16 mouse cellular contexts compared by ENCODE assay signal in genomic region chr17:71040582-71040880, GRCm38 (mm10). TPM values are rescaled to one million over a fixed set of nuclear protein-coding genes. Genes with fewer than 3 reads are reported as not detected.
A peak's percentile ranks its signal among the peaks of the same experiment; 100 is the strongest.
DNase-seq lines count a peak whose midpoint lies in the region; ATAC-seq lines count a peak whose summit lies in the region.
"Had no signal": no experiment of that assay in that cellular context is flagged by ENCODE, and none has a peak within 500 bp of the region (broad histone marks: within the 10 kb centered on the region; RNA-seq: fewer than 3 reads in every experiment).

No protein-coding gene starts in this region.

- no peaks in the 10 kb centered on the region for H3K27me3 ChIP-seq in heart, embryonic 16.5 days (ENCODE audit: control insufficient read depth, insufficient read depth, low read length)
- no peaks in the 10 kb centered on the region for H3K27me3 ChIP-seq in megakaryocyte, embryonic 14.5 days (replicated peaks)
- no peaks in the 10 kb centered on the region for H3K27me3 ChIP-seq in limb, embryonic 11.5 days (ENCODE audit: control insufficient read depth, insufficient read depth, low read length)
- H3K27me3 ChIP-seq: CH12.LX; hindbrain, embryonic 15.5 days; neural tube, embryonic 15.5 days had no signal

- H3K9ac ChIP-seq in heart, embryonic 16.5 days (ENCODE audit: low read length) = no peak overlapping the region
- H3K9ac ChIP-seq in limb, embryonic 11.5 days (ENCODE audit: low read length) = no peak overlapping the region
- H3K9ac ChIP-seq: hindbrain, embryonic 15.5 days; midbrain, embryonic 12.5 days; neural tube, embryonic 15.5 days had no signal

- no peaks in the 10 kb centered on the region for H3K9me3 ChIP-seq in heart, embryonic 16.5 days (replicated peaks; ENCODE audit: control insufficient read depth, low read length)
- no peaks in the 10 kb centered on the region for H3K9me3 ChIP-seq in megakaryocyte, embryonic 14.5 days
- H3K9me3 ChIP-seq in limb, embryonic 11.5 days (ENCODE audit: control insufficient read depth, low read length) = no peaks in the 10 kb centered on the region
- H3K9me3 ChIP-seq: hindbrain, embryonic 15.5 days; midbrain, embryonic 12.5 days; neural tube, embryonic 15.5 days had no signal

- peaks cover 33% of the 10 kb centered on the region for H3K4me1 ChIP-seq in heart, embryonic 16.5 days (ENCODE audit: control insufficient read depth, insufficient read depth, low read length)
- peaks cover 61% of the 10 kb centered on the region for H3K4me1 ChIP-seq in megakaryocyte, embryonic 14.5 days
- H3K4me1 ChIP-seq in limb, embryonic 11.5 days (ENCODE audit: control insufficient read depth, insufficient read depth, low read length) = peaks cover 7% of the 10 kb centered on the region
- H3K4me1 ChIP-seq: hindbrain, embryonic 15.5 days had no signal

- DNase-seq in heart, postnatal 10 days = no peak
- no peak for DNase-seq in limb, embryonic 11.5 days (ENCODE audit: low spot score)
- DNase-seq in gastrocnemius, postnatal 14 days = no peak
- no peak for DNase-seq in cerebellum, postnatal 25 days
- DNase-seq: adrenal gland, postnatal 14 days; cerebellum, adult 9-11 months; layer of hippocampus, postnatal 36 days; left cerebral cortex, postnatal 4 days; thymus, adult 18-20 months had no signal

- WGBS in heart, embryonic 16.5 days = 52% methylated on average over 5 of the region's 5 CpGs
- WGBS in limb, embryonic 11.5 days = 77% methylated on average over 5 of the region's 5 CpGs

- no peak overlapping the region for H3K4me3 ChIP-seq in heart, embryonic 16.5 days (ENCODE audit: low read length)
- peak overlapping the region; percentile 24 for H3K4me3 ChIP-seq in megakaryocyte, embryonic 14.5 days (replicated peaks)
- no peak overlapping the region for H3K4me3 ChIP-seq in limb, embryonic 11.5 days (ENCODE audit: low read depth, low read length)
- H3K4me3 ChIP-seq: hindbrain, embryonic 15.5 days; midbrain, embryonic 12.5 days; neural tube, embryonic 15.5 days had no signal

- no peak overlapping the region for H3K4me2 ChIP-seq in heart, embryonic 16.5 days (ENCODE audit: low read depth, low read length)
- no peak overlapping the region for H3K4me2 ChIP-seq in limb, embryonic 11.5 days (ENCODE audit: low read depth, severe bottlenecking)
- H3K4me2 ChIP-seq: hindbrain, embryonic 15.5 days; midbrain, embryonic 12.5 days; neural tube, embryonic 15.5 days had no signal

- intact Hi-C loops in heart, postnatal 10 days (cut with DNase I) = no loop called here
- intact Hi-C loops in gastrocnemius, postnatal 14 days (cut with DNase I; ENCODE audit: low total_unique reads) = no loop called here

- H3K36me3 ChIP-seq in heart, embryonic 16.5 days (ENCODE audit: control insufficient read depth, insufficient read depth) = peaks cover 46% of the 10 kb centered on the region
- H3K36me3 ChIP-seq in megakaryocyte, embryonic 14.5 days (replicated peaks; ENCODE audit: low read length) = peaks cover 97% of the 10 kb centered on the region
- H3K36me3 ChIP-seq in limb, embryonic 11.5 days (ENCODE audit: control insufficient read depth, insufficient read depth, low read length) = no peaks in the 10 kb centered on the region
- H3K36me3 ChIP-seq: hindbrain, embryonic 15.5 days; midbrain, embryonic 12.5 days; neural tube, embryonic 15.5 days had no signal

- ATAC-seq in heart, embryonic 16.5 days (replicated peaks; ENCODE audit: extremely low read depth, insufficient read depth, low FRiP score) = no peak
- ATAC-seq in megakaryocyte, adult 5-6 weeks (ENCODE audit: poor library complexity, severe bottlenecking) = no peak
- ATAC-seq in limb, embryonic 11.5 days (ENCODE audit: insufficient number of reproducible peaks, low FRiP score, low TSS enrichment, low read depth) = no peak

- peak overlapping the region; percentile 14; the same call in 1 of the 2 replicates for H3K27ac ChIP-seq in heart, embryonic 16.5 days (ENCODE audit: low read length)
- peak overlapping the region; percentile 73 for H3K27ac ChIP-seq in limb, embryonic 11.5 days (replicated peaks; ENCODE audit: low read depth, low read length)
- H3K27ac ChIP-seq: hindbrain, embryonic 15.5 days; midbrain, embryonic 12.5 days; neural tube, embryonic 15.5 days had no signal

RNA-seq across cellular contexts. Expression of gene Myl12a, which starts 37.9 kb away (rescaled TPM):
- polyA plus RNA-seq in heart, embryonic 16.5 days (2015; fragmentation: Nextera tagmentation; extraction: Ambion mirVana) = 666 and 686 TPM in 2 replicates
- 100 to 1,000 TPM; 846 to 935 TPM for total RNA-seq in heart, postnatal 10 days (2021)
- 12.3 and 26.2 TPM in 2 replicates for polyA plus RNA-seq in megakaryocyte, embryonic 14.5 days (2012; ENCODE audit: insufficient read depth, low replicate concordance)
- 445 and 515 TPM in 2 replicates for total RNA-seq in megakaryocyte, adult 5-6 weeks (2015)
- 230 and 278 TPM in 2 replicates for total RNA-seq in megakaryocyte, adult 5-6 weeks (2017)
- polyA plus RNA-seq in limb, embryonic 11.5 days (2014; fragmentation: Nextera tagmentation; extraction: Ambion mirVana) = 576 and 577 TPM in 2 replicates
- 100 to 1,000 TPM; 490 to 594 TPM for total RNA-seq in gastrocnemius, postnatal 14 days (2021)

RNA-seq across cellular contexts. Expression of gene Myom1, which starts 38.1 kb away (rescaled TPM):
- polyA plus RNA-seq in heart, embryonic 16.5 days (2015; fragmentation: Nextera tagmentation; extraction: Ambion mirVana) = 216 and 224 TPM in 2 replicates
- total RNA-seq in heart, postnatal 10 days (2021) = 1,000 to 10,000 TPM; 1,058 to 1,064 TPM
- polyA plus RNA-seq in megakaryocyte, embryonic 14.5 days (2012; ENCODE audit: insufficient read depth, low replicate concordance) = 8.2 and 12.3 TPM in 2 replicates
- total RNA-seq in megakaryocyte, adult 5-6 weeks (2015) = 0.07 and 0.11 TPM in 2 replicates
- 0.44 and 0.69 TPM in 2 replicates for total RNA-seq in megakaryocyte, adult 5-6 weeks (2017)
- polyA plus RNA-seq in limb, embryonic 11.5 days (2014; fragmentation: Nextera tagmentation; extraction: Ambion mirVana) = 4.5 and 4.7 TPM in 2 replicates
- total RNA-seq in gastrocnemius, postnatal 14 days (2021) = 1,000 to 10,000 TPM; 1,017 to 1,171 TPM

Comparison
In these comparisons a context has a peak if more than half of its experiments do, and no peak if none do; other contexts are left out.
1. RNA of gene Myom1, which starts 38.1 kb away (total RNA-seq): 1,017 to 1,171 TPM in gastrocnemius, postnatal 14 days and 1,058 to 1,064 TPM in heart, postnatal 10 days; 0.07 to 0.69 TPM in megakaryocyte, adult 5-6 weeks; every median in the first group is over 100 times any median in the second.